8 mouse cellular contexts compared by ENCODE assay signal in genomic region chr9:109798051-109798450, GRCm38 (mm10). TPM values are rescaled to one million over a fixed set of nuclear protein-coding genes. Genes with fewer than 3 reads are reported as not detected.
DNase-seq lines count a peak whose midpoint lies in the region.

No protein-coding gene starts in this region.

- H3K27ac ChIP-seq in heart, embryonic 10.5 days: no peak overlapping the region

- no peaks in the 10 kb centered on the region for H3K4me1 ChIP-seq in heart, embryonic 10.5 days

- 81% methylated on average over 1 of the region's 1 CpGs for WGBS in heart, embryonic 10.5 days

- DNase-seq in heart, postnatal 4 days: peak; percentile 19
- no peak for DNase-seq in heart, embryonic 10.5 days (ENCODE audit: low spot score)
- peak; percentile 20 for DNase-seq in right cerebral cortex, postnatal 14 days
- DNase-seq in right cerebral cortex, postnatal 36 days (ENCODE audit: low spot score in 2 of 2): no peak
- peak; percentile 52 for DNase-seq in adrenal gland, postnatal 10 days
- peak; percentile 25 for DNase-seq in kidney, postnatal 14 days
- no peak for DNase-seq in c-Kit-positive CD71-positive TER-119-positive erythroid progenitor cells, embryonic 14.5 days (ENCODE audit: low spot score)
- DNase-seq in ovary, postnatal 14 days (ENCODE audit: low spot score): no peak

- no peaks in the 10 kb centered on the region for H3K9me3 ChIP-seq in heart, embryonic 10.5 days

- no peaks in the 10 kb centered on the region for H3K27me3 ChIP-seq in heart, embryonic 10.5 days (ENCODE audit: insufficient read depth, poor library complexity, severe bottlenecking)

- H3K4me3 ChIP-seq in heart, embryonic 10.5 days: no peak overlapping the region

- H3K36me3 ChIP-seq in heart, embryonic 10.5 days: no peaks in the 10 kb centered on the region

RNA-seq across cellular contexts. Expression of gene Fbxw27, which starts 7.6 kb away (rescaled TPM):
- total RNA-seq in heart, postnatal 4 days (2021): not detected
- not detected in 2 replicates for polyA plus RNA-seq in heart, embryonic 10.5 days (2016; fragmentation: Nextera tagmentation; extraction: Ambion mirVana)
- total RNA-seq in adrenal gland, postnatal 10 days (2021): not detected

RNA-seq across cellular contexts. Expression of gene Spink8, which starts 14.0 kb away (rescaled TPM):
- not detected for total RNA-seq in heart, postnatal 4 days (2021)
- not detected in 2 replicates for polyA plus RNA-seq in heart, embryonic 10.5 days (2016; fragmentation: Nextera tagmentation; extraction: Ambion mirVana)
- 10 to 100 TPM in 1 of 2 experiments, 1 to 10 TPM in 1; 9.6 to 15.5 TPM for total RNA-seq in adrenal gland, postnatal 10 days (2021)

RNA-seq across cellular contexts. Expression of gene Nme6, which starts 34.5 kb away (rescaled TPM):
- 10 to 100 TPM; 21.6 to 25.2 TPM for total RNA-seq in heart, postnatal 4 days (2021)
- 84.4 and 93.4 TPM in 2 replicates for polyA plus RNA-seq in heart, embryonic 10.5 days (2016; fragmentation: Nextera tagmentation; extraction: Ambion mirVana)
- total RNA-seq in adrenal gland, postnatal 10 days (2021): 10 to 100 TPM; 16.5 to 20.2 TPM

RNA-seq across cellular contexts. Expression of gene Camp, which starts 51.4 kb away (rescaled TPM):
- total RNA-seq in heart, postnatal 4 days (2021): 1 to 10 TPM in 1 of 2 experiments, under 1 TPM in 1; 0.50 to 1.0 TPM
- not detected in 2 replicates for polyA plus RNA-seq in heart, embryonic 10.5 days (2016; fragmentation: Nextera tagmentation; extraction: Ambion mirVana)
- 10 to 100 TPM; 10.7 to 12.7 TPM for total RNA-seq in adrenal gland, postnatal 10 days (2021)

RNA-seq across cellular contexts. Expression of gene Fbxw26, which starts 52.2 kb away (rescaled TPM):
- total RNA-seq in heart, postnatal 4 days (2021): not detected
- polyA plus RNA-seq in heart, embryonic 10.5 days (2016; fragmentation: Nextera tagmentation; extraction: Ambion mirVana): not detected in 2 replicates
- total RNA-seq in adrenal gland, postnatal 10 days (2021): not detected

Comparison
In these comparisons a context has a peak if more than half of its experiments do, and no peak if none do; other contexts are left out.
1. DNase-seq: peak in heart, postnatal 4 days (single experiment), right cerebral cortex, postnatal 14 days (single experiment), adrenal gland, postnatal 10 days (single experiment) and kidney, postnatal 14 days (single experiment); none in heart, embryonic 10.5 days (single experiment), right cerebral cortex, postnatal 36 days (0 of 2), c-Kit-positive CD71-positive TER-119-positive erythroid progenitor cells, embryonic 14.5 days (single experiment) and ovary, postnatal 14 days (single experiment).
2. RNA of gene Spink8, which starts 14.0 kb away (total RNA-seq): 9.6 to 15.5 TPM in adrenal gland, postnatal 10 days; not detected in heart, postnatal 4 days; every median in the first group is over 10 times any median in the second.